ENCODE assay signal across 8 mouse cellular contexts in genomic region chr3:89421002-89421774, GRCm38 (mm10). TPM values are rescaled to one million over a fixed set of nuclear protein-coding genes. Genes with fewer than 3 reads are reported as not detected.
A peak's percentile ranks its signal among the peaks of the same experiment; 100 is the strongest.
DNase-seq lines count a peak whose midpoint lies in the region; ATAC-seq and TF ChIP-seq lines count a peak whose summit lies in the region.

No protein-coding gene starts in this region.

- H3K27ac ChIP-seq in forebrain, postnatal 0 days (ENCODE audit: low read depth, low read length), result no peak overlapping the region
- peak overlapping the region; percentile 99 for H3K27ac ChIP-seq in lung, embryonic 14.5 days (ENCODE audit: low read depth)
- no peak overlapping the region for H3K27ac ChIP-seq in olfactory bulb, adult 2 months (ENCODE audit: insufficient read depth, low read depth, low read length)

- WGBS in forebrain, postnatal 0 days, result 7% methylated on average over 11 of the region's 11 CpGs
- 2% methylated on average over 11 of the region's 11 CpGs for WGBS in lung, embryonic 14.5 days
- WGBS in olfactory bulb, adult 2 months, result 9% methylated on average over 11 of the region's 11 CpGs

- no peak for TF ChIP-seq POLR2A in olfactory bulb, adult 2 months (IDR thresholded peaks at IDR 0.05; ENCODE audit: insufficient read depth, low read depth, low read length)

- intact Hi-C loops in heart, postnatal 25 days (cut with DNase I), result no loop called here

- peaks cover 55% of the 10 kb centered on the region for H3K36me3 ChIP-seq in G1E (replicated peaks)
- 0 out of 2 replicates have a peak, but pooled peaks cover 2% of the 10 kb centered on the region for H3K36me3 ChIP-seq in forebrain, postnatal 0 days (ENCODE audit: insufficient read depth)
- H3K36me3 ChIP-seq in lung, embryonic 14.5 days (ENCODE audit: insufficient read depth), result peaks cover 38% of the 10 kb centered on the region

- H3K9ac ChIP-seq in forebrain, postnatal 0 days, result peak overlapping the region; percentile 31
- peak overlapping the region; percentile 61 for H3K9ac ChIP-seq in lung, embryonic 14.5 days

- H3K4me3 ChIP-seq in G1E (ENCODE audit: low read depth, low read length), result peak overlapping the region; percentile 68
- H3K4me3 ChIP-seq in forebrain, postnatal 0 days (ENCODE audit: low read depth, low read length), result peak overlapping the region; percentile 22
- H3K4me3 ChIP-seq in lung, embryonic 14.5 days (ENCODE audit: low read depth, low read length), result peak overlapping the region; percentile 55
- peak overlapping the region; percentile 39 for H3K4me3 ChIP-seq in olfactory bulb, adult 2 months (ENCODE audit: insufficient read depth, low read depth, low read length)

- no peaks in the 10 kb centered on the region for H3K27me3 ChIP-seq in G1E (ENCODE audit: insufficient read depth, low read length)
- no peaks in the 10 kb centered on the region for H3K27me3 ChIP-seq in forebrain, postnatal 0 days (ENCODE audit: insufficient read depth, low read length)
- no peaks in the 10 kb centered on the region for H3K27me3 ChIP-seq in lung, embryonic 14.5 days (ENCODE audit: insufficient read depth, low read length)

- DNase-seq in G1E (ENCODE audit: low spot score), result peak; percentile 89
- peak; percentile 51 to 73 for DNase-seq in cerebellum, adult 18-20 months
- DNase-seq in forebrain, postnatal 0 days, result peak; percentile 47
- peak; percentile 89 for DNase-seq in heart, postnatal 25 days (ENCODE audit: low spot score)
- DNase-seq in layer of hippocampus, adult 8-10 months (ENCODE audit: low spot score in 2 of 2), result peak; percentile 69 to 72
- DNase-seq in lung, embryonic 14.5 days, result peak; percentile 93
- DNase-seq in urinary bladder, postnatal 25 days (ENCODE audit: low spot score), result peak; percentile 59

- TF ChIP-seq CTCF in G1E (IDR thresholded peaks at IDR 0.05; ENCODE audit: low read depth, low read length), result no peak
- TF ChIP-seq CTCF in forebrain, postnatal 0 days (IDR thresholded peaks at IDR 0.05; ENCODE audit: low read depth), result no peak
- no peak for TF ChIP-seq CTCF in lung, embryonic 14.5 days (IDR thresholded peaks at IDR 0.05; ENCODE audit: low read depth)
- no peak for TF ChIP-seq CTCF in olfactory bulb, adult 2 months (IDR thresholded peaks at IDR 0.05; ENCODE audit: insufficient read depth, low read depth, low read length)

- no peaks in the 10 kb centered on the region for H3K9me3 ChIP-seq in G1E (replicated peaks)
- no peaks in the 10 kb centered on the region for H3K9me3 ChIP-seq in forebrain, postnatal 0 days (ENCODE audit: low read length)
- H3K9me3 ChIP-seq in lung, embryonic 14.5 days (ENCODE audit: low read depth, low read length), result no peaks in the 10 kb centered on the region

- H3K4me2 ChIP-seq in forebrain, postnatal 0 days (ENCODE audit: low read depth), result peak overlapping the region; percentile 50
- H3K4me2 ChIP-seq in lung, embryonic 14.5 days, result peak overlapping the region; percentile 86

- H3K4me1 ChIP-seq in G1E (ENCODE audit: insufficient read depth, low read depth, low read length), result peaks cover 79% of the 10 kb centered on the region
- H3K4me1 ChIP-seq in forebrain, postnatal 0 days (ENCODE audit: insufficient read depth), result peaks cover 16% of the 10 kb centered on the region
- H3K4me1 ChIP-seq in lung, embryonic 14.5 days (ENCODE audit: insufficient read depth), result peaks cover 19% of the 10 kb centered on the region
- H3K4me1 ChIP-seq in olfactory bulb, adult 2 months (ENCODE audit: control insufficient read depth, insufficient read depth, low read length), result peaks cover 17% of the 10 kb centered on the region

- peak; percentile 64 for ATAC-seq in G1E (ENCODE audit: extremely low read depth, insufficient number of reproducible peaks, low FRiP score, poor library complexity, severe bottlenecking)
- peak; percentile 50 for ATAC-seq in forebrain, postnatal 0 days
- ATAC-seq in lung, embryonic 14.5 days (ENCODE audit: insufficient read depth), result peak; percentile 87

RNA-seq across cellular contexts. Expression of gene Shc1, which starts 2.9 kb away (rescaled TPM):
- 61.7 and 124 TPM in 2 replicates for total RNA-seq in G1E (2014; fragmentation: Nextera tagmentation)
- 40.9 and 47.6 TPM in 2 replicates for total RNA-seq in G1E (2017)
- 111 and 118 TPM in 2 replicates for polyA plus RNA-seq in G1E (2012)
- total RNA-seq in forebrain, postnatal 0 days (2014; rRNA removed), result 15.8 and 19.8 TPM in 2 replicates
- 11.3 and 11.8 TPM in 2 replicates for polyA plus RNA-seq in forebrain, postnatal 0 days (2015; fragmentation: Nextera tagmentation; extraction: Ambion mirVana)
- total RNA-seq in heart, postnatal 25 days (2021), result 10 to 100 TPM; 35.7 to 35.8 TPM
- total RNA-seq in layer of hippocampus, adult 8-10 months (2022), result 10 to 100 TPM; 16.4 to 22.3 (median 19.9) TPM
- polyA plus RNA-seq in lung, embryonic 14.5 days (2014; fragmentation: Nextera tagmentation; extraction: Ambion mirVana), result 69.5 and 75.2 TPM in 2 replicates
- not detected in 2 replicates for polyA plus RNA-seq in olfactory bulb, adult 2 months (2012; ENCODE audit: insufficient read depth, insufficient read length, low replicate concordance, missing spikeins)

RNA-seq across cellular contexts. Expression of gene Cks1b, which starts 3.0 kb away (rescaled TPM):
- total RNA-seq in G1E (2014; fragmentation: Nextera tagmentation) (92.2 and 99.8 TPM in 2 replicates), G1E (2017) (182 and 184 TPM in 2 replicates)
- polyA plus RNA-seq in G1E (2012), result 75.1 and 86.2 TPM in 2 replicates
- 24.5 and 27.3 TPM in 2 replicates for total RNA-seq in forebrain, postnatal 0 days (2014; rRNA removed)
- polyA plus RNA-seq in forebrain, postnatal 0 days (2015; fragmentation: Nextera tagmentation; extraction: Ambion mirVana), result 93.9 and 109 TPM in 2 replicates
- 1 to 10 TPM; 4.1 to 4.7 TPM for total RNA-seq in heart, postnatal 25 days (2021)
- 1 to 10 TPM; 1.6 to 4.7 (median 2.5) TPM for total RNA-seq in layer of hippocampus, adult 8-10 months (2022)
- 655 and 692 TPM in 2 replicates for polyA plus RNA-seq in lung, embryonic 14.5 days (2014; fragmentation: Nextera tagmentation; extraction: Ambion mirVana)
- not detected in 2 replicates for polyA plus RNA-seq in olfactory bulb, adult 2 months (2012; ENCODE audit: insufficient read depth, insufficient read length, low replicate concordance, missing spikeins)

RNA-seq across cellular contexts. Expression of gene Pygo2, which starts 8.8 kb away (rescaled TPM):
- total RNA-seq in G1E (2014; fragmentation: Nextera tagmentation) (30.9 and 62.1 TPM in 2 replicates), G1E (2017) (20.9 and 22.2 TPM in 2 replicates)
- 201 and 246 TPM in 2 replicates for polyA plus RNA-seq in G1E (2012)
- 62.5 and 72.1 TPM in 2 replicates for total RNA-seq in forebrain, postnatal 0 days (2014; rRNA removed)
- 42.5 and 43.5 TPM in 2 replicates for polyA plus RNA-seq in forebrain, postnatal 0 days (2015; fragmentation: Nextera tagmentation; extraction: Ambion mirVana)
- 10 to 100 TPM; 13.5 to 18.0 TPM for total RNA-seq in heart, postnatal 25 days (2021)
- total RNA-seq in layer of hippocampus, adult 8-10 months (2022), result 10 to 100 TPM; 49.4 to 61.0 (median 53.9) TPM
- polyA plus RNA-seq in lung, embryonic 14.5 days (2014; fragmentation: Nextera tagmentation; extraction: Ambion mirVana), result 54.0 and 56.8 TPM in 2 replicates
- not detected in 2 replicates for polyA plus RNA-seq in olfactory bulb, adult 2 months (2012; ENCODE audit: insufficient read depth, insufficient read length, low replicate concordance, missing spikeins)

RNA-seq across cellular contexts. Expression of gene Flad1, which starts 9.5 kb away (rescaled TPM):
- total RNA-seq in G1E (2014; fragmentation: Nextera tagmentation) (19.7 and 22.0 TPM in 2 replicates), G1E (2017) (18.0 and 22.0 TPM in 2 replicates)
- polyA plus RNA-seq in G1E (2012), result 12.5 and 17.8 TPM in 2 replicates
- total RNA-seq in forebrain, postnatal 0 days (2014; rRNA removed), result 25.6 and 34.9 TPM in 2 replicates
- polyA plus RNA-seq in forebrain, postnatal 0 days (2015; fragmentation: Nextera tagmentation; extraction: Ambion mirVana), result 30.9 and 31.5 TPM in 2 replicates
- 10 to 100 TPM; 57.5 to 60.8 TPM for total RNA-seq in heart, postnatal 25 days (2021)
- 10 to 100 TPM; 35.8 to 37.8 (median 37.1) TPM for total RNA-seq in layer of hippocampus, adult 8-10 months (2022)
- 18.1 and 18.2 TPM in 2 replicates for polyA plus RNA-seq in lung, embryonic 14.5 days (2014; fragmentation: Nextera tagmentation; extraction: Ambion mirVana)
- not detected in 2 replicates for polyA plus RNA-seq in olfactory bulb, adult 2 months (2012; ENCODE audit: insufficient read depth, insufficient read length, low replicate concordance, missing spikeins)

RNA-seq across cellular contexts. Expression of gene Pbxip1, which starts 15.3 kb away (rescaled TPM):
- total RNA-seq in G1E (2014; fragmentation: Nextera tagmentation), result 9.0 and 12.1 TPM in 2 replicates
- total RNA-seq in G1E (2017), result 15.0 and 16.4 TPM in 2 replicates
- 8.3 and 9.0 TPM in 2 replicates for polyA plus RNA-seq in G1E (2012)
- 16.9 and 21.6 TPM in 2 replicates for total RNA-seq in forebrain, postnatal 0 days (2014; rRNA removed)
- polyA plus RNA-seq in forebrain, postnatal 0 days (2015; fragmentation: Nextera tagmentation; extraction: Ambion mirVana), result 16.9 and 27.8 TPM in 2 replicates
- 10 to 100 TPM; 49.2 to 56.9 TPM for total RNA-seq in heart, postnatal 25 days (2021)
- 10 to 100 TPM; 39.6 to 71.2 (median 51.8) TPM for total RNA-seq in layer of hippocampus, adult 8-10 months (2022)
- polyA plus RNA-seq in lung, embryonic 14.5 days (2014; fragmentation: Nextera tagmentation; extraction: Ambion mirVana), result 13.6 and 14.7 TPM in 2 replicates
- polyA plus RNA-seq in olfactory bulb, adult 2 months (2012; ENCODE audit: insufficient read depth, insufficient read length, low replicate concordance, missing spikeins), result not detected in 2 replicates
